Mouse (Mus musculus): ENCODE results near the gene Mef2a.
A peak's percentile ranks its signal among the peaks of the same experiment; 100 is the strongest.

Gene Mef2a

DNA sequence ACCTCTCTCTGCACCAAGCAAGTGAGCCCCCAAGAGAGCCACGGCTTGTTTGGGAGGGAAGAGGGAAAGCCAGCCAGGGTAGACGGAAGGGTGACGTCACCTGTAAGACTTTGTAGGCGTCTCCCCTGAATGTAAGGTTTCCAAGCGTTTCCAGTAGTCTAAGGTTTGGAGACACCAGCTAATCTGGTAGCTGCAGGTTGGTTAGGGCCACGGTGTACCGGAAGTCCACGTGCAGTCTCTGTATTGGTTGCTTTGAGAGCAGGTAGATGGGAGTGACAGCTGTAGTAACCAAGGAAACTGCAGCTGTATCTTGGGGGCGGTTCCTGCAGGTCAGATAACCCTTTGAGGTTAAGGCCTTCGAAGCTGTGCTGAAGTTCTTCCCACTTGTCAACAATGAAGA, 166.2 kb downstream of the Mef2a start:
- no peak for DNase-seq

DNA sequence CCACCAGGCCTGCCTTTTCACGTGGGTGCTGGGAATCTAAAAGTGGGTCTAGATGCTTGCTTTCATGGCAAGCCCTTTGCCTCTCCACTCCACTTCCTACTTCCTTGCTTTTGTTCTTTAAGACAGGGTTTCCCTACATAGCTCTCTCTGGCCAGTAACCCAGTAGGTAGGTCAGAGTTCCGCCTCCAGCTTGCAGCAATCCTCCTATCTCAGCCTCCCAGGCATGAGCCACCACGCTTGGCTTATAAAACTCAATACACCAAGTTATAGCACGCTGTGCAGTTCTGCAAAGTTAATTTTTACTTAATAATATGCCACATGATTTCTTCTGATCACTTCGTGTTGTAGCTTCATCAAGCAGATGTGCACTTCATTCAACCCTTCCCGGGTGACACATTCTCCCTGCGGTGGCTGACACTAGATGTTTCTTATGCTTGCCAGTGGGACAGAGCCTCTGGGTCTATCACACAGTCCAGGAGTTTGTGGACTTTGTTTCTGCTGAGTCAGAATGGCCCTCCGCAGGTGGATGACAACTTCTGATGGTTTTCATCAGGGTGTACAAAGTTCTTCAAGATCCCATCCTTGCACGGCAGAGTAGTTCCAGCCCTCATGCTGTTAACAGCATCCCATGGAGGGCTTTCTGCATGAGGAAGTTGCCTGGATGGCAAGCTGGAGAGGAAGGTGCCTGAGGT, 166.8 kb downstream of the Mef2a start:
- no peak for DNase-seq

- DNase-seq = no peak
These were observed 169.0 kb downstream of the Mef2a start for GRCm38 (mm10) chr7:67203625-67204024.

GRCm38 (mm10) chr7:67199412-67199811, 173.2 kb downstream of the Mef2a start:
- peak; percentile 73 to 77 for DNase-seq

- DNase-seq = no peak
These were observed 188.9 kb downstream of the Mef2a start for GRCm38 (mm10) chr7:67183786-67184185.
